Mouse (Mus musculus) hindbrain, embryonic 15.5 days (tissue): ENCODE data around the gene Itgb1bp1. TPM values are rescaled to one million over a fixed set of nuclear protein-coding genes. Genes with fewer than 3 reads are reported as not detected.
A peak's percentile ranks its signal among the peaks of the same experiment; 100 is the strongest.

Source experiments
- ATAC-seq: fragments of 200-750 bp; cut with Nextera tagmentation; 2 replicates; pipeline ENCODE4 v1.8.0; 2017; ENCODE audit warnings: low read depth, moderate number of reproducible peaks, moderate TSS enrichment; ENCODE audit not compliant: low FRiP score
- H3K27ac ChIP-seq: fragments of 300-500 bp; sonication (generic); replicated peaks from 2 replicates; pipeline ENCODE4 v1.5.1; 2015; ENCODE audit warnings: mild to moderate bottlenecking, inconsistent platforms
- H3K27me3 ChIP-seq: fragments of 300-500 bp; sonication (generic); 2 replicates; pipeline ENCODE4 v1.6.1; 2015; ENCODE audit warnings: control low read depth, inconsistent platforms
- H3K36me3 ChIP-seq: fragments of 300-500 bp; sonication (generic); 2 replicates; pipeline ENCODE4 v1.6.1; 2015; ENCODE audit warnings: control low read depth, inconsistent platforms
- H3K4me1 ChIP-seq: fragments of 300-500 bp; sonication (generic); replicated peaks from 2 replicates; pipeline ENCODE4 v1.6.1; 2015; ENCODE audit warnings: control low read depth, inconsistent platforms
- H3K4me2 ChIP-seq: fragments of 300-500 bp; sonication (generic); 2 replicates; pipeline ENCODE4 v1.6.1; 2015; ENCODE audit warnings: moderate library complexity, mild to moderate bottlenecking, inconsistent platforms
- H3K4me3 ChIP-seq: fragments of 300-500 bp; sonication (generic); 2 replicates; pipeline ENCODE4 v1.5.1; 2015; ENCODE audit warnings: mild to moderate bottlenecking, inconsistent platforms
- H3K9ac ChIP-seq: fragments of 300-500 bp; sonication (generic); 2 replicates; pipeline ENCODE4 v1.6.1; 2015; ENCODE audit warnings: inconsistent platforms
- H3K9me3 ChIP-seq: fragments of 300-500 bp; sonication (generic); 2 replicates; pipeline ENCODE4 v1.6.1; 2016; ENCODE audit warnings: control low read depth, inconsistent platforms
- WGBS: fragments of 180-500 bp; shearing (Covaris S2); methylation state at CpG from one replicate; pipeline ENCODE4 v1.1.7; 2015; 5-methylcytosine and 5-hydroxymethylcytosine counted together
- polyA plus RNA-seq: library from polyadenylated mRNA; unstranded; fragments of >200 nt; fragmentation: Nextera tagmentation; extraction: Ambion mirVana; gene quantifications from 2 replicates; pipeline ENCODE4 v1.2.1, GENCODE M21; 2015

Itgb1bp1 gene
- polyA plus RNA-seq, 1 experiment from 2014 or later: 39.3 TPM

DNA sequence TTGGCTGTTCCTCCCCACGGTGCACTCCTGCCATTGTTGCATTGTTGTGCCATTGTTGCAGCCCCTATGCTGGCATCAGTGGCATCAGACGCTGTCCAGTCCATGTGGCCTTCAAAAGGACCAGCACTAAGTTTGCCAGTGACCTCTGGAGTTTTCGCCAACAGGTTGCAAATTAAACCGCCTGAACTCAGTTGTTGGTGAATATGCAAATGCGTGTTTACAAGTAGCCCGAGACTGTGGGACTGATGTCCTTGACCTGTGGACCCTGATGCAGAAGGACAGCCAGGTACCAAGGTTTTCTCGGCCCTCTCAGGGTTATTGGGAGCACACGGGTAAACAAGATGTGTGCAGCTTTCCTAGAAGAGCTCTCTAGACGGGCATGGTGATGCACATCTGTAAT is 35.1 kb upstream of the Itgb1bp1 start:
- no peak for ATAC-seq
- Histone ChIP-seq H3K27me3 (no peaks in the 10 kb centered on the region), H3K4me1 (peaks cover 8% of the 10 kb centered on the region), H3K4me3 (no peak overlapping the region), H3K36me3 (peaks cover 22% of the 10 kb centered on the region), H3K9me3 (no peaks in the 10 kb centered on the region), H3K9ac (no peak overlapping the region), H3K4me2 (no peak overlapping the region), H3K27ac (no peak overlapping the region)
- WGBS: 82% methylated on average over 9 of the region's 9 CpGs

DNA sequence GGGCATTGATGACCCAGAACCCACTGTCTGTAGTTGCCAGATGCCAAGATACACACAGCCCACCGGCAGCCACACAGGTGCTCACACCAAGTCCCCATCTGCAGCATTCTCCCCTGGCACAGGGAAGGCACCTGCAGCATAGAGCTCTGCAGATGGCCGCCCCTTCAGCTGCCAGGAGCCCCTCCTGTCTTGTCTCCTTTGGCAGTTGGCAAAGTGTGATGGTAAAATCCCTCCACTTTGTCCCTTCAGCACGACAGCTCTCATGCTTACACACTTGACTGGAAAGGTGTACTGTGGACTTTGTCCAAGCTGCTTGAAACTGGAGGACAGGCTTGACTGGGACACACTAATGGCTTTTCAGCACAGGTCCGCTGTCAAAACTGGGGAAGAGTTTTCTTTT is 34.2 kb upstream of the Itgb1bp1 start:
- Histone ChIP-seq H3K9ac (no peak overlapping the region), H3K27ac (no peak overlapping the region), H3K4me3 (no peak overlapping the region), H3K4me1 (peaks cover 15% of the 10 kb centered on the region), H3K27me3 (no peaks in the 10 kb centered on the region), H3K9me3 (no peaks in the 10 kb centered on the region), H3K4me2 (no peak overlapping the region), H3K36me3 (peaks cover 20% of the 10 kb centered on the region)
- ATAC-seq: no peak
- 92% methylated on average over 4 of the region's 4 CpGs for WGBS

DNA sequence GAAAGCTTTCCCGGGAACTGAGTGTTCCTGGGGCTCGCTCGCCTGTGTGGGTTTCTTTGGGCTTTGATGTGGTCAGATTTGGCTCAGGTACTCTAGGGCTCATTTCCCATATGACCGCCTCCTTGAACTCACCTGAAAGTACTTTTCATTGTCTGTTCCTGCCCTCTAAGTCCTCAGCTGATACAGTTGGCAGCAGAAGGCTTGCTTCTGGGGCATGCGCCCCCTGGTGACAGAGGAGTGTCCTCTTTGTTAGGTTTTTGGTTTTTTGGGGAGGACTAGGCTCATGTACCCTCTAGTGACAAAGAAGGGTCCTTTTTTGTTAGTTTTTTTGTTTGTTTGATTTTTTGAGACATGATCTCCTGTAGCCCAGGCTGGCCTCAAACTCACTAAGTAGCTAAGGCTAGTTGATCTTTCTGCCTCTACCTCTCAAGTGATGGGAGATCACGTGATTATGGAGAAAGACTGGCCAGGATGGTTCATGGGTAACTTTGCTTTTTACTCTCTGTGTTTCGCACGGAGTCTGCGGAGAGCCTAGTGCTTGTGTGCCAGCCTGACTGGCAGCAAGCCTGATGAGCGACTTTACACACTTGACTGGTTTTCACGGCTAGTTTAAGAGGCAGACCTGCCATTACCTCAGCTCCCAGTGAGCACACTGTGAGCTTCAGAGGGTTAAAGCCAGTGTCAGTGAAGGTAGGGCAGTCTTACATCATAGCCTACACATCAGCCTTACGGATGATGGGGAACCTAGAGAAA is 32.2 kb upstream of the Itgb1bp1 start:
- WGBS: 68% methylated on average over 12 of the region's 12 CpGs
- H3K9ac ChIP-seq: no peak overlapping the region
- H3K9me3 ChIP-seq: no peaks in the 10 kb centered on the region
- no peak for ATAC-seq
- H3K4me1 ChIP-seq: peaks cover 15% of the 10 kb centered on the region
- no peak overlapping the region for H3K27ac ChIP-seq
- H3K36me3 ChIP-seq: peaks cover 21% of the 10 kb centered on the region
- no peak overlapping the region for H3K4me3 ChIP-seq
- H3K4me2 ChIP-seq: no peak overlapping the region
- no peaks in the 10 kb centered on the region for H3K27me3 ChIP-seq

DNA sequence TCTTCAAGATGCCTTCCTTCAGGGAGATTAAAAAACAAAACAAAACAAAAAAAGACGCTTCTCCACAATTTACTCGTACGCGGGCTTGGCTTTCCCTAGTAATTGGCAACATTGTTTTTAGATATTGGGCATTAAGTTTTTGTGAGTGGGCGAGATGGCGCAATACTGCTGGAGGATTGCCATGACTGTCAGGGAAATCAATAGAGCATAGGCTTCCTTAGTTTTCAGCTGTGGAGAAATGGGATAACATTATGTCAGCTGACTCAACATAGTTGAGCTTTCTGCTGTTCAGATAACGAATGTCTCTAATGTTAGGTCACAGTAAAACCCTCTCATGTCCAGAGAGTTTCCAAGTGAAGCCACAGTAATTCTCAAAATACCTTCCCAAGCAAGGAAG is 30.8 kb upstream of the Itgb1bp1 start:
- Histone ChIP-seq H3K4me3 (peak overlapping the region; percentile 67), H3K4me2 (peak overlapping the region; percentile 81), H3K27ac (peak overlapping the region; percentile 75; the same call in 1 of the 2 replicates), H3K4me1 (peaks cover 15% of the 10 kb centered on the region), H3K9me3 (no peaks in the 10 kb centered on the region), H3K27me3 (no peaks in the 10 kb centered on the region), H3K9ac (peak overlapping the region; percentile 67), H3K36me3 (peaks cover 29% of the 10 kb centered on the region)
- no peak for ATAC-seq
- WGBS: 29% methylated on average over 7 of the region's 7 CpGs

DNA sequence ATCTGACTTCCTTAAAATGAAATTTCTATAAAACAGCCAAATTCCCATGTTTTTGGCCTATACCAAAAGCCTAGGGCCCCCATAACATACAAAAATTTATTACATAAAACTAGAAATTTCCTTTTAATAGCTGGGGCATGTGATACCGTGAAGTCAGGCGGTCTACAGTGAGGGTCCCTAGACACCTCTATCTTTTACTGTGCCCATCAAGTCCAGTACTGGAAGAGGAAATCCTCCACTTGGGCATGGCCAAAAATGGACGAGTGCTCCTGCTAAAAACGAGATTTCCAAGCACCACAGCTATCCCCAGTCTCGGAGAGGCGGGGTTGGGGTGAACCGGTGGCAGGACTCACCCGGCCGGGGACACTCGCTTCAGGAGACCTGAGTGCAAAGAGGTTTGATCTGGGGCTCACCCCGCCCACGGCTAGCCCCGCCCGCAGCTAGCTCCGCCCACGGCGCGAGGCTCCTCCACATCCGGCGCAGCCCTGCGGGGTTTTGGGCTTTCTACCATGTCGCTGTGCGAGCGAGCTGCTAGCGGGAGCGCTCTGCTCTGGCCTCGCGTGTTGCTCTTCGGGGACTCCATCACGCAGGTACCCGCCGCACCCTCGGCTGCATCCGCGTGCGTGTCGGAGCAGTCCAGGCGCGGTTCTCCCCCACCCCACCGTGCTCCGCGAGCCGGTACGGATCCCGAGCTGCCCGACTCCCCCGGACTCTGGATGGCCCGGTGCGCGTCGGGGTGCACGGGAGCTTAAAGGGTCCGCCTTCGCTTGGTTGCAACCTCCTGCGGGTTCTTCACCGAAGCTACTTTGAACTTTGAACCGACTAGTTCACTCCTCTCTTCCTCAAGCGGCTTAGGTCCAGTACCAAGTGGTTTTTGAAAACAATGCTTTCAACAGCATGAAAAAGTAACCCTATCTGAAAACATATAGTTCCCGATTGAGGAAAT is 30.1 kb upstream of the Itgb1bp1 start, which contains the start of gene Iah1:
Gene Iah1 (plus strand): TSS at position 467 of the 946 bp plus-strand sequence.
- ATAC-seq: peak; percentile 90
- peak within 1 kb of the TSS; percentile 67 for H3K4me3 ChIP-seq
- H3K27me3 ChIP-seq: no peaks in the 10 kb centered on the region
- peak within 1 kb of the TSS; percentile 81 for H3K4me2 ChIP-seq
- peak within 1 kb of the TSS; percentile 75 for H3K27ac ChIP-seq
- no peaks in the 10 kb centered on the region for H3K9me3 ChIP-seq
- 2% methylated on average over 59 of the region's 59 CpGs for WGBS
- peaks cover 30% of the 10 kb centered on the region for H3K36me3 ChIP-seq
- peak within 1 kb of the TSS; percentile 67 for H3K9ac ChIP-seq
- H3K4me1 ChIP-seq: peaks cover 15% of the 10 kb centered on the region

DNA sequence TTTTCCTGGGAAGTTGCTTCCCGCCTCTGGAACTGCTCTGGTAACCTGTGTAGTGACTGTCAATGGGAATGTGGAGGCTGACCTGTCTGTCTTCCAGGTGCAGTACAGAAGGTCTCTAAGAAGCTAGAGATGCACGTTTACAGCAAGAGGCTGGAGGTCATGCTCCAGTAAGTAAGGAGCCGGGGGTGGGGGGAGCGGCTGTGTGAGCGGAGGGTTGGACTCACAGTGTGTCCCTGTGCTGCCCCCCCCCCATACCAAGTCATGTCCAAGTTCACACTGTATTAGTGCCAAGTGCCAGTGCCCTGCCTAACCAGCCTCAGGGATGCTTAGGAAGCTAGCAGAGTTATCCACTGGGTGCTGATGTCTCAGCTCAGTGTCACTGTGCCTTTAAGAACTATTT is 26.1 kb upstream of the Itgb1bp1 start:
- Histone ChIP-seq H3K4me3 (no peak overlapping the region), H3K27me3 (no peaks in the 10 kb centered on the region), H3K9me3 (no peaks in the 10 kb centered on the region), H3K4me1 (peaks cover 13% of the 10 kb centered on the region), H3K9ac (no peak overlapping the region), H3K4me2 (no peak overlapping the region), H3K36me3 (peaks cover 68% of the 10 kb centered on the region), H3K27ac (no peak overlapping the region)
- ATAC-seq: no peak
- WGBS: 88% methylated on average over 5 of the region's 5 CpGs

DNA sequence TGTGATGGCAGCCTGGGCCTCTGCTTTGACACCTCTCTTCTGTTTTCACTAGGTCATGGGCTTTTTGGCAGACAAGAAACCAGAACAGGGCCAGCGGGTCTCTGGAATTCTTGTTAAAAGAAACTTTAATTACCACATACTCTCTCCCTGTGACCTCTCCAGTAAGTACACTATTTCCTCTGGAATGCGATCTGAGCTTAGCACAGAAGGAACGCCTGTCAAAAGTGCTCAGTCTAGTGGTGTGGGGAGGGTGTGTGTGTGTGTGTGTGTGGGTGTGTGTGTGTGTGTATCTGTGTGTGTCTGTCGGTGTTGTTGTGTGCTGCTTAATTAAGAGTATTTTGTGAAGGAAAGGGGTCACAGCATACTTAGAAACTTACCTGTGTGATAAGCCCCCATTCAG is 20.6 kb upstream of the Itgb1bp1 start:
- Histone ChIP-seq H3K9me3 (no peaks in the 10 kb centered on the region), H3K27ac (no peak overlapping the region), H3K27me3 (no peaks in the 10 kb centered on the region), H3K4me3 (no peak overlapping the region), H3K36me3 (peaks cover 87% of the 10 kb centered on the region), H3K4me1 (no peaks in the 10 kb centered on the region), H3K4me2 (no peak overlapping the region), H3K9ac (no peak overlapping the region)
- WGBS: 98% methylated on average over 4 of the region's 4 CpGs
- no peak for ATAC-seq

DNA sequence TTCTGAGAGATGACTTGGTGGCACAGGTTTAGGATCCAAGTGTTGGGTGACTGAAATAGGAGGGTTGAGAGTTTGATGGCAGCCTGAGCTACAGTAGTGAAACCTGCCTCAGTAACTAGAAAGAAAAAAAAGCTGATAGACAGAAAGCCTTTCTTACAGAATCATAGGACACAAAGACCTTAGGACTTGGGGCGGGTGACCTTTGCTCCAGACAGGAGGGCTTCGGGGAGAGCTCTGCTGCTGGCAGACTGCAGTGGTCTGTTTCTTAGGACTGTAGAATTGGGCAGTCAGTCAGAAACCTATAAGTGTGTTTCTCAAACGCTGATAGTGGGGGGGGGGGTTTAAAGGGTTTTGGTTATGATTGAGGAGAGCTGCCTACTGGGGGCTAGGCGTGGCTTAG is 19.7 kb upstream of the Itgb1bp1 start:
- ATAC-seq: no peak

DNA sequence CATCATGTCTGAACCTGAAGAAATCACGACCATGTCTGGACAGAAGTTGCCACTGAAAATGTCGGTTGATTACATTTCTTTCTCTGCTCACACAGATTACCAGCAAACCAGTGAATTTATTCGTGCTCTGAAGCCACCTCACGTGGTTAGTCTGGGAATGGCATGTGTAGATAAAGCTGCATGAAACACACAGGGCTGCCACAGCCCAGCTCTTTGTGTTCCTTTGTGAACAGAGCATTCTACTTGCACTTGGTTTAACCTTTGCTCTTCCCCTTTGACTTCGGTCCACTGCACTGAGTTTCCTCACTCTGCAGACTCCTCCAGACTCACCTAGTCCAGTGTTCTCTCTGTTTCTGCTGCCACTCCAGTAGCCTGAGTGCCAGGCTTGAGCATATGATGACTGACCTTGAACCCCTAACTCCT is 16.3 kb upstream of the Itgb1bp1 start:
- WGBS: 81% methylated on average over 5 of the region's 5 CpGs
- Histone ChIP-seq H3K27me3 (no peaks in the 10 kb centered on the region), H3K4me1 (no peaks in the 10 kb centered on the region), H3K9me3 (no peaks in the 10 kb centered on the region), H3K4me2 (no peak overlapping the region), H3K9ac (no peak overlapping the region), H3K36me3 (peaks cover 84% of the 10 kb centered on the region), H3K27ac (no peak overlapping the region), H3K4me3 (no peak overlapping the region)
- no peak for ATAC-seq

More for the DNA sequence above, 19.7 kb upstream of the Itgb1bp1 start:
- Histone ChIP-seq H3K4me2 (no peak overlapping the region), H3K27me3 (no peaks in the 10 kb centered on the region), H3K27ac (no peak overlapping the region), H3K4me1 (no peaks in the 10 kb centered on the region), H3K9me3 (no peaks in the 10 kb centered on the region), H3K9ac (no peak overlapping the region), H3K4me3 (no peak overlapping the region), H3K36me3 (peaks cover 88% of the 10 kb centered on the region)
- WGBS: 95% methylated on average over 4 of the region's 4 CpGs

DNA sequence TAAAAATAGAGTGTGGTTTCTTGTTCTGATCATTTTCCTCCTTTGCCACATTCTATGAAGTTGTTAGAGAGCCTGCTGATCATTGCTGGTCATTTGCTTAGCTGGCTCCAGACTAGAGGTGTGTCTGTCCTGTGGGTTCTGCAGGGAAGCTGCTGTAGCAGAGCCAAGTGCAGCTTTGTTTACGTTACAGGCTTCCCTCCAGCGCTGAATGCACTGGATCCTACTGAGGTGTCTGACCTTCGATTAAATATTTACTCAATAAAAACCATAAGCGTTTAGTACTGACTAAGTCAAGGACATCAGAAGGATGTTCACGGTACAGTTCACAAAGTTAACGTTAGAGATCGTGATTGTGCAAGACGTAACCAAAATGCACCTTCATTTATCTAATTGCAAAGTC is 15.8 kb upstream of the Itgb1bp1 start:
- Histone ChIP-seq H3K4me2 (no peak overlapping the region), H3K27ac (no peak overlapping the region), H3K9me3 (no peaks in the 10 kb centered on the region), H3K27me3 (no peaks in the 10 kb centered on the region), H3K4me3 (no peak overlapping the region), H3K9ac (no peak overlapping the region), H3K36me3 (peaks cover 84% of the 10 kb centered on the region), H3K4me1 (no peaks in the 10 kb centered on the region)
- ATAC-seq: no peak
- 88% methylated on average over 8 of the region's 8 CpGs for WGBS

DNA sequence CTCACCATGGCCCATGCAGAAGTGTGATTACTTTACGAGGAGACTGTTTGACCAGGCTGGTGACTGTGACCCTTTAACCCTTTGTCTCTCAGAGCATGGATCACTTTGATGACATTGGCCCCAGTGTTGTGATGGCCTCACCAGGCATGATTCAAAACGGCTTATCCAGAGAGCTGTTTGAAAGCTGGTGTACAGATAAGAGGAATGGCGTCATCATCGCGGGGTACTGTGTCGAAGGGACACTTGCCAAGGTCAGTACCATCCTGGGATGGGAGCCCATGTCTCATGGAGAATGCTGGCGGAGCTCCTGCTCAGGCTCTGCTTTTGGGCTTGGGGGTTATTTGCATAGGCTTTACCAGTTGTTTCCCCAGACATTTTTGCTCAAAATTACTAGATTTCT is 15.2 kb upstream of the Itgb1bp1 start:
- no peak overlapping the region for H3K4me2 ChIP-seq
- H3K9ac ChIP-seq: no peak overlapping the region
- no peak overlapping the region for H3K4me3 ChIP-seq
- H3K36me3 ChIP-seq: peaks cover 83% of the 10 kb centered on the region
- H3K4me1 ChIP-seq: no peaks in the 10 kb centered on the region
- WGBS: 94% methylated on average over 7 of the region's 7 CpGs
- H3K27ac ChIP-seq: no peak overlapping the region
- H3K27me3 ChIP-seq: no peaks in the 10 kb centered on the region
- H3K9me3 ChIP-seq: no peaks in the 10 kb centered on the region
- ATAC-seq: no peak

DNA sequence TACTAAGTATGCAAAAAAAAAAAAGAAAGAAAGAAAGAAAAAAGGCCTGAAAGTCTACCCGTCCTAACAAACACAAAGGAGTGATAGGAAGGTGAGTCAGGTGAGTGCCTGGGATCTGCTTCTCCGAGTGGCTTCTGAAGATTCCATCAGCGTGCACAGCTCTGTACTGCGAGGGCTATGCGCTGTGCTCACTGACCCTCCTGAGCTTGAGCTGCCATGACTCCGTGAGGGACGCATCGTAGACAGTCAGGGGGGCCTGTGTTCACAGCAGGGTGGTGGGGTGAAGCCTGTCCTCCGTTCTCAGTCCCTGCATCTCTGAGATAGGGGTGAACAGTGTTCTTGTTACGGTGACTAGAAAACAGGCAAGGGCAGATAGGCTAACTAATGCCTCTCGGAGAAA is 12.8 kb upstream of the Itgb1bp1 start:
- Histone ChIP-seq H3K27ac (no peak overlapping the region), H3K4me2 (no peak overlapping the region), H3K27me3 (no peaks in the 10 kb centered on the region), H3K36me3 (peaks cover 82% of the 10 kb centered on the region), H3K9ac (no peak overlapping the region), H3K4me1 (no peaks in the 10 kb centered on the region), H3K9me3 (no peaks in the 10 kb centered on the region), H3K4me3 (no peak overlapping the region)
- WGBS: 95% methylated on average over 11 of the region's 11 CpGs
- ATAC-seq: no peak
